8 mouse cellular contexts compared by ENCODE assay signal in genomic region chr1:133045011-133045860, GRCm38 (mm10). TPM values are rescaled to one million over a fixed set of nuclear protein-coding genes. Genes with fewer than 3 reads are reported as not detected.
DNase-seq lines count a peak whose midpoint lies in the region; ATAC-seq lines count a peak whose summit lies in the region.

TSS of gene Pik3c2b (plus strand) at chr1:133045667.

- intact Hi-C loops in left cerebral cortex, postnatal 14 days (cut with DNase I), result loop anchor here (5.0 kb wide), 1 partner anchor 87 kb away; the partner anchor contains the start of gene Ppp1r15b

- H3K4me2 ChIP-seq in lung, embryonic 16.5 days (ENCODE audit: low read depth, low read length), result peak within 1 kb of the TSS; percentile 98
- peak within 1 kb of the TSS; percentile 74 for H3K4me2 ChIP-seq in heart, embryonic 13.5 days

- H3K36me3 ChIP-seq in lung, embryonic 16.5 days (ENCODE audit: control insufficient read depth, insufficient read depth, low read length), result no peaks in the 10 kb centered on the region
- no peaks in the 10 kb centered on the region for H3K36me3 ChIP-seq in heart, embryonic 13.5 days

- no peaks in the 10 kb centered on the region for H3K9me3 ChIP-seq in lung, embryonic 16.5 days (ENCODE audit: control insufficient read depth, low read length)
- no peaks in the 10 kb centered on the region for H3K9me3 ChIP-seq in heart, embryonic 13.5 days

- peak within 1 kb of the TSS; percentile 92 for H3K9ac ChIP-seq in lung, embryonic 16.5 days (ENCODE audit: low read length)
- peak within 1 kb of the TSS; percentile 86 for H3K9ac ChIP-seq in heart, embryonic 13.5 days

- 2% methylated on average over 15 of the region's 15 CpGs for WGBS in lung, embryonic 16.5 days
- WGBS in heart, embryonic 13.5 days, result 5% methylated on average over 15 of the region's 15 CpGs

- ATAC-seq in lung, embryonic 16.5 days (ENCODE audit: low read depth), result peak; percentile 1; the same call in 1 of the 2 replicates
- no peak for ATAC-seq in heart, embryonic 13.5 days (ENCODE audit: extremely low read depth, insufficient number of reproducible peaks, low FRiP score, low TSS enrichment)
- ATAC-seq in neutrophil, adult 5-6 weeks (ENCODE audit: extremely low read depth, insufficient number of reproducible peaks, low FRiP score, poor library complexity, severe bottlenecking), result no peak

- peak within 1 kb of the TSS; percentile 86 for H3K27ac ChIP-seq in lung, embryonic 16.5 days (ENCODE audit: low read length)
- peak within 1 kb of the TSS; percentile 68 for H3K27ac ChIP-seq in brown adipose tissue, adult 24 weeks (replicated peaks; ENCODE audit: low read depth, low read length)
- peak within 1 kb of the TSS; percentile 87 for H3K27ac ChIP-seq in heart, embryonic 13.5 days (replicated peaks)

- peaks cover 2% of the 10 kb centered on the region for H3K4me1 ChIP-seq in lung, embryonic 16.5 days (replicated peaks; ENCODE audit: control insufficient read depth, insufficient read depth, low read length)
- no peaks in the 10 kb centered on the region; the same call in 1 of the 2 replicates for H3K4me1 ChIP-seq in brown adipose tissue, adult 24 weeks (ENCODE audit: control insufficient read depth, insufficient read depth, insufficient read length, low read length)
- H3K4me1 ChIP-seq in heart, embryonic 13.5 days, result peaks cover 44% of the 10 kb centered on the region

- peak within 1 kb of the TSS; percentile 78 for H3K4me3 ChIP-seq in lung, embryonic 16.5 days (ENCODE audit: low read length)
- H3K4me3 ChIP-seq in brown adipose tissue, adult 24 weeks (ENCODE audit: insufficient read depth, low read depth, low read length), result peak within 1 kb of the TSS; percentile 89
- H3K4me3 ChIP-seq in heart, embryonic 13.5 days, result peak within 1 kb of the TSS; percentile 73

- no peak for DNase-seq in lung, postnatal 14 days
- DNase-seq in left cerebral cortex, postnatal 14 days (ENCODE audit: low spot score in 2 of 2), result no peak
- DNase-seq in cerebellum, adult 18-20 months, result no peak
- no peak for DNase-seq in urinary bladder, postnatal 25 days (ENCODE audit: low spot score)

- H3K27me3 ChIP-seq in lung, embryonic 16.5 days (ENCODE audit: control insufficient read depth, insufficient read depth, low read depth, low read length), result no peaks in the 10 kb centered on the region
- H3K27me3 ChIP-seq in heart, embryonic 13.5 days (replicated peaks), result no peaks in the 10 kb centered on the region

RNA-seq across cellular contexts. Expression of gene Pik3c2b, which starts in this region (rescaled TPM):
- 5.3 and 6.2 TPM in 2 replicates for polyA plus RNA-seq in lung, embryonic 16.5 days (2015; fragmentation: Nextera tagmentation; extraction: Ambion mirVana)
- polyA plus RNA-seq in brown adipose tissue, adult 24 weeks (2012; ENCODE audit: insufficient read depth, insufficient read length, missing spikeins), result 1.1 and 1.5 TPM in 2 replicates
- polyA plus RNA-seq in heart, embryonic 13.5 days (2015; fragmentation: Nextera tagmentation; extraction: Ambion mirVana), result 8.5 and 9.5 TPM in 2 replicates
- total RNA-seq in left cerebral cortex, postnatal 14 days (2021), result 10 to 100 TPM; 17.2 to 18.8 TPM
- 33.1 and 34.9 TPM in 2 replicates for total RNA-seq in neutrophil, adult 5-6 weeks (2017)
